Mouse (Mus musculus): ENCODE results near the gene Hcn1. TPM values are rescaled to one million over a fixed set of nuclear protein-coding genes. Genes with fewer than 3 reads are reported as not detected.

Hcn1 gene
- total and polyA plus RNA-seq, 2 experiments from 2014 or later, result 1.1 to 5.2 TPM

DNA sequence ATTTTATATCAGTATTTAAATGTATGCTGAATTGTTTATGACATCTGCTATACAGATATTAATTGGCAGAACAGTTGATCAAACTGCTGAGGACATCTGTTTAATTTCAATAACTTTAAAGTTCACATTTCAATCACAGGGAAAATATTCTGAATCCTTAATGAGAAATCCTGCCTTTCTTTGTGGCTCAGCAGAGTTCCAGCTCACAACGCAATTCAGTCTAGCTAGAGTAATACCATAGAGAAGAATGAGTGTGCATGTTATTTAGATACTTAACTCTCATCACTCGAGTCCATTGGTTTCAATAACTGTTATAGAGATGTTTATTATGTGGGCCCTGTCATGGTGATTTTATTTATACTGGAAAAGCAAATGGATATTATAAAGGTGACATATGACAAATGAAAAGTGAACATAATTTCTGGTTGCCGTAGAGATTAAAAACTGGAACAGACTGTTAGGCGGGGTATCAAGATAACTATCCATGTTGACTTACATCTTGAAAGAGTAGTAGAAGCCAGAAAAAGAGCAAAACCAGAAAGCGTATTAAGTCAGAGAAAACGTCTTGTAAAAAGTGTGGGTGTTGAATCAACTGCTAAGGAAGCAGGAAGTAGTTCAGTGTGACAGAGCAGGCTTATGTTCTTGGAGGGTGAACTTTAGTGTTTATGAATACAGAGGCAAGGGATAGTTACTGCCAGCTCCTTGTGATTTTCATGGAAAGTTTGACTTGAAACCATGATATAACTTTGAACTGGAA, 250.0 kb downstream of the Hcn1 start:
- Histone ChIP-seq H3K36me3 (ENCODE audit: insufficient read depth, low read length) (no peaks in the 10 kb centered on the region), H3K9ac (replicated peaks; ENCODE audit: low read length, poor library complexity, severe bottlenecking) (no peak overlapping the region), H3K4me1 (ENCODE audit: insufficient read depth, low read length) (no peaks in the 10 kb centered on the region), H3K4me3 (ENCODE audit: low read depth, low read length) (no peak overlapping the region), H3K27me3 (ENCODE audit: insufficient read depth, low read length) (no peaks in the 10 kb centered on the region), H3K4me2 (ENCODE audit: low read depth, low read length, poor library complexity, severe bottlenecking) (no peak overlapping the region), H3K9me3 (ENCODE audit: low read length) (no peaks in the 10 kb centered on the region), H3K27ac (ENCODE audit: low read depth, low read length) (no peak overlapping the region)
- DNase-seq (ENCODE audit: low spot score) (no peak), ATAC-seq (ENCODE audit: low FRiP score) (no peak)
- WGBS, result 82% methylated on average over 6 of the region's 6 CpGs
- no peak for TF ChIP-seq CTCF (IDR thresholded peaks at IDR 0.05)

DNA sequence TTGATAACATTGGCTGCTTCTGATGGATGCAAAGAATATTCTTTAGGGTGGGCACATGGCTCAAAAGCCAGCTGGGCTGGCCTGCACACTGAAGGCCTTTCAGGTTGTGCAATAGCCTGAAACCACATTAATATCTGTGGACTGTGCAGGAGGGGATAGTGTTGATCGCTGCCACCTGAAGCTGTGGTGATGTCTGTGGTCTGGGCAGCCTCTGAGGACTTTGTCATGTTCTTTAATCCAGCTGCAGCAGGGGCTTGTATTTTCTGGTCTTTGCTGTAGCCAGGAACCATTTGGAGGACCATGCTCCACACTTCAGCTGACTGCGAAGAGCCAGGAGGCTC, 250.6 kb downstream of the Hcn1 start:
- ATAC-seq (ENCODE audit: low FRiP score) (no peak), DNase-seq (ENCODE audit: low spot score) (no peak)
- Histone ChIP-seq H3K4me1 (ENCODE audit: insufficient read depth, low read length) (no peaks in the 10 kb centered on the region), H3K4me2 (ENCODE audit: low read depth, low read length, poor library complexity, severe bottlenecking) (no peak overlapping the region), H3K36me3 (ENCODE audit: insufficient read depth, low read length) (no peaks in the 10 kb centered on the region), H3K4me3 (ENCODE audit: low read depth, low read length) (no peak overlapping the region), H3K27me3 (ENCODE audit: insufficient read depth, low read length) (no peaks in the 10 kb centered on the region), H3K27ac (ENCODE audit: low read depth, low read length) (no peak overlapping the region), H3K9ac (replicated peaks; ENCODE audit: low read length, poor library complexity, severe bottlenecking) (no peak overlapping the region), H3K9me3 (ENCODE audit: low read length) (no peaks in the 10 kb centered on the region)
- TF ChIP-seq CTCF (IDR thresholded peaks at IDR 0.05), result no peak
- WGBS, result 98% methylated on average over 2 of the region's 2 CpGs

DNA sequence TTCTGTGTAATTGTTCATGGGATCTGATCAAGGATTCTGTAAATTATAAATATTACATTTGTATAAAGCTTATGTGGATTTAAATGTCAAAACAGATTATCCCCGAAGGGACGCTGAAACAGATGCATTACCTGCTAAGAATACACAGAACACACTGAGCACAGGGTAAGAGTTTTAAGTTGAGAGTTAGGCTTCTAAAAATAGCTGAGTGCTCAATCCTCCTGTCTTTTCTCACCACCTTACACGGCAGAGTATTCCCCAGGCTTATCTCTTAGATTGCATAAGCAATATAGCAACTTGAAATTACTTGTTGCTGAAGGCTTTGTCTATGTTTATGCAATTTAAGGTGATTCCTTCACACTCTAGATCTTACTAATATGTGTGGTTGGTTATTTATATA, 256.3 kb downstream of the Hcn1 start:
- H3K4me2 ChIP-seq (ENCODE audit: low read depth, low read length, poor library complexity, severe bottlenecking), result no peak overlapping the region
- no peak overlapping the region for H3K27ac ChIP-seq (ENCODE audit: low read depth, low read length)
- no peaks in the 10 kb centered on the region for H3K36me3 ChIP-seq (ENCODE audit: insufficient read depth, low read length)
- no peak for TF ChIP-seq CTCF (IDR thresholded peaks at IDR 0.05)
- DNase-seq (ENCODE audit: low spot score) (no peak), ATAC-seq (ENCODE audit: low FRiP score) (no peak)
- H3K4me1 ChIP-seq (ENCODE audit: insufficient read depth, low read length), result no peaks in the 10 kb centered on the region
- H3K9me3 ChIP-seq (ENCODE audit: low read length), result no peaks in the 10 kb centered on the region
- 66% methylated on average over 3 of the region's 3 CpGs for WGBS
- no peak overlapping the region for H3K9ac ChIP-seq (replicated peaks; ENCODE audit: low read length, poor library complexity, severe bottlenecking)
- no peak overlapping the region for H3K4me3 ChIP-seq (ENCODE audit: low read depth, low read length)
- H3K27me3 ChIP-seq (ENCODE audit: insufficient read depth, low read length), result no peaks in the 10 kb centered on the region

DNA sequence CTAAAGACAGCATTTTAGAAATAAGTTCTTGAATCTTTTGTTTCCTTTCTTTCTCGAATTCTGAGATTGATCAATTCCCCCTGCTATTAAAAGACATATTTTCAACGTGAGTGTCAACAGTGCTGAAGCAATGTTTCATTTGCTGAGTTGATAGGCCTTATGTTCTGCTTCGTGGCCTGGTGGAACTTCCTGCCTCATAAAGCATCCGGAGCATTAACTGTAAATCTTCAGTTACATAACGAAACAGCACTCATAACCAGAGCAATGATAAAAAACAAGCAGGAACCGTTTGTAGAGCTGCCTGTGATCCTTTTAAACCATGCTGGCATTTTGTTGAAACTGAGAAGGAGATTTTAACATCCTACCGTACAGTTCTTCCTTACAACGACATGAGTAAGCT, 275.7 kb downstream of the Hcn1 start:
- Histone ChIP-seq H3K9me3 (ENCODE audit: low read length) (no peaks in the 10 kb centered on the region), H3K4me3 (ENCODE audit: low read depth, low read length) (no peak overlapping the region), H3K36me3 (ENCODE audit: insufficient read depth, low read length) (no peaks in the 10 kb centered on the region), H3K4me2 (ENCODE audit: low read depth, low read length, poor library complexity, severe bottlenecking) (no peak overlapping the region), H3K9ac (replicated peaks; ENCODE audit: low read length, poor library complexity, severe bottlenecking) (no peak overlapping the region), H3K4me1 (ENCODE audit: insufficient read depth, low read length) (no peaks in the 10 kb centered on the region), H3K27ac (ENCODE audit: low read depth, low read length) (no peak overlapping the region), H3K27me3 (ENCODE audit: insufficient read depth, low read length) (no peaks in the 10 kb centered on the region)
- TF ChIP-seq CTCF (IDR thresholded peaks at IDR 0.05), result no peak
- ATAC-seq (ENCODE audit: low FRiP score) (no peak), DNase-seq (ENCODE audit: low spot score) (no peak)
- 74% methylated on average over 8 of the region's 8 CpGs for WGBS

DNA sequence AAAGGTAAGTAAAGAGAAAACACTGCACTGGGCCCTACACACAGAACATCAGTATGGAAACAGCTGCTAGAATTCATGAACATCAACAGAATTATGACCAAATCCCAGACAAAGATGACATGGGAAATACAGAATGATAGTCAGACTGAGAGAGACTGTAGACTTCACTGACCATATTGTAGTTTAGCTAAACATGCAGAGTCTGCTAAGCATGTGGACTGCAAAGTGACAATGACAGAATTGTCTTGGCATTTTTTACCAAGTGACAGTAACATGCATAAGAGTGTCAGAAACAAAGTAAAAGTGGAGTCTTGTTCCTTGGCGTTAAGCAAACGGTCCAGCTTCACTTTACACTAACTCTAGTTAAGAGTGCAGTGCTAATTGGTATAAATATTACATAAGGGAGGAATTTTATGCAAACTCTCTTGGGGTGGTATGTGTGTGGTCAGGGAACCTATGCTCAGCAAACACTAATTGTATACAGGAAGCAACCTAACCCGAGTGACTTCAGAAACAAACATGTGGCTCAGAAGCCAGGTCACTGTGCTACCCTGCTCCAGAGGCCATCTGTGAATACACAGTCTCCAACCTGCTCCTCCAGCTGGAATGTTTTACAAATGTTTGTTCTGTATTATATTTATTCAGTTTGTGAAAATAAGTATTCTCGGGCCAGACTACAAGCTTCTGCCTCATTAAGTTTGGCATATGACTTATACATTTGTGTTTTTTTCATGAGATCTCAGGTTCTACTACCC, 278.5 kb downstream of the Hcn1 start:
- Histone ChIP-seq H3K4me3 (ENCODE audit: low read depth, low read length) (no peak overlapping the region), H3K27ac (ENCODE audit: low read depth, low read length) (no peak overlapping the region), H3K9ac (replicated peaks; ENCODE audit: low read length, poor library complexity, severe bottlenecking) (no peak overlapping the region), H3K4me1 (ENCODE audit: insufficient read depth, low read length) (no peaks in the 10 kb centered on the region), H3K9me3 (ENCODE audit: low read length) (no peaks in the 10 kb centered on the region), H3K4me2 (ENCODE audit: low read depth, low read length, poor library complexity, severe bottlenecking) (no peak overlapping the region), H3K27me3 (ENCODE audit: insufficient read depth, low read length) (no peaks in the 10 kb centered on the region), H3K36me3 (ENCODE audit: insufficient read depth, low read length) (no peaks in the 10 kb centered on the region)
- DNase-seq (ENCODE audit: low spot score) (no peak), ATAC-seq (ENCODE audit: low FRiP score) (no peak)
- TF ChIP-seq CTCF (IDR thresholded peaks at IDR 0.05), result no peak
- WGBS, result 83% methylated on average over 4 of the region's 4 CpGs

DNA sequence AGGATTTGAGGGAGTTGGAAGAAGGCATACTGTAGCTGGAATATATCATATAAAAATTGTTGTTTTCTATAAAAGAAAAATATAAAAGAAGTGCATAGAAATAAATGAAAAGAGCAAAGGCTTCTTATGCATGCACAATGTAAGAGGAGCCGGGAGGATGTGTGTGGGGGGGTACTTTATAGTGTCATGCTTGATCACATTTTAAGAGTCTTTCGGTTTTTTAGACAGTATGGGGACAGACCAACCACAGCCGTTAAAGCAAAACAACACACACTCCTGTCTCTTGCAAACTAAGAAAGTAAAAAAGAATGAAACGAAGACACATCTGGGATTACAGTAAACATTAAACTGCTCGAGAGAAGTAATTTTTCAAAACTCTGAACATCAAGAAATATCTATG, 290.0 kb downstream of the Hcn1 start:
- Histone ChIP-seq H3K27ac (ENCODE audit: low read depth, low read length) (no peak overlapping the region), H3K27me3 (ENCODE audit: insufficient read depth, low read length) (no peaks in the 10 kb centered on the region), H3K9ac (replicated peaks; ENCODE audit: low read length, poor library complexity, severe bottlenecking) (no peak overlapping the region), H3K4me2 (ENCODE audit: low read depth, low read length, poor library complexity, severe bottlenecking) (no peak overlapping the region), H3K9me3 (ENCODE audit: low read length) (no peaks in the 10 kb centered on the region), H3K36me3 (ENCODE audit: insufficient read depth, low read length) (no peaks in the 10 kb centered on the region), H3K4me3 (ENCODE audit: low read depth, low read length) (no peak overlapping the region), H3K4me1 (ENCODE audit: insufficient read depth, low read length) (no peaks in the 10 kb centered on the region)
- no peak for ATAC-seq (ENCODE audit: low FRiP score)
- WGBS, result 84% methylated on average over 5 of the region's 5 CpGs
- DNase-seq (ENCODE audit: low spot score), result no peak
- no peak for TF ChIP-seq CTCF (IDR thresholded peaks at IDR 0.05)

Data from midbrain, postnatal 0 days (tissue).